Mouse (Mus musculus): Measurements from ENCODE around the gene Sec14l1. TPM values are rescaled to one million over a fixed set of nuclear protein-coding genes. Genes with fewer than 3 reads are reported as not detected.

Gene Sec14l1
- total RNA-seq, 2 experiments from 2014 or later: 37.6 to 42.9 TPM

GRCm38 (mm10) chr11:117123418-117124085 lies 8.6 kb downstream of the Sec14l1 start:
- DNase-seq: no peak
- intact Hi-C loops (cut with DNase I): loop anchor here (5.0 kb wide), 1 partner anchor 41 kb away; no protein-coding TSS in a partner anchor

- peak in 1 of 2 experiments; percentile 36 for DNase-seq
- intact Hi-C loops (cut with DNase I): loop anchor here (5.0 kb wide), 1 partner anchor 42 kb away; no protein-coding TSS in a partner anchor
Measured at GRCm38 (mm10) chr11:117124539-117124938, 9.6 kb downstream of the Sec14l1 start.

- intact Hi-C loops (cut with DNase I): no loop called here
- DNase-seq: no peak
Measured at GRCm38 (mm10) chr11:117127250-117127837, 12.4 kb downstream of the Sec14l1 start.

GRCm38 (mm10) chr11:117127931-117128548 lies 13.1 kb downstream of the Sec14l1 start:
- DNase-seq: peak in 1 of 2 experiments; percentile 45
- intact Hi-C loops (cut with DNase I): no loop called here

- no peak for DNase-seq
- intact Hi-C loops (cut with DNase I): no loop called here
Measured at GRCm38 (mm10) chr11:117129473-117129872, 14.5 kb downstream of the Sec14l1 start.

- DNase-seq: no peak
- intact Hi-C loops (cut with DNase I): loop anchor here (5.0 kb wide), 1 partner anchor 37 kb away; no protein-coding TSS in a partner anchor
Measured at GRCm38 (mm10) chr11:117130068-117130467, 15.1 kb downstream of the Sec14l1 start.

GRCm38 (mm10) chr11:117130888-117131287 lies 15.9 kb downstream of the Sec14l1 start:
- DNase-seq: peak in 1 of 2 experiments; percentile 61
- intact Hi-C loops (cut with DNase I): loop anchor here (5.0 kb wide), 1 partner anchor 36 kb away; no protein-coding TSS in a partner anchor

GRCm38 (mm10) chr11:117131450-117131849 lies 16.5 kb downstream of the Sec14l1 start:
- intact Hi-C loops (cut with DNase I): loop anchor here (5.0 kb wide), 1 partner anchor 36 kb away; no protein-coding TSS in a partner anchor
- no peak for DNase-seq

GRCm38 (mm10) chr11:117134776-117135387 lies 19.9 kb downstream of the Sec14l1 start:
- intact Hi-C loops (cut with DNase I): loop anchor here (5.0 kb wide), 1 partner anchor 32 kb away; no protein-coding TSS in a partner anchor
- DNase-seq: no peak

GRCm38 (mm10) chr11:117135457-117136290 lies 20.7 kb downstream of the Sec14l1 start:
- intact Hi-C loops (cut with DNase I): no loop called here
- DNase-seq: no peak

- no peak for DNase-seq
- intact Hi-C loops (cut with DNase I): no loop called here
Measured at GRCm38 (mm10) chr11:117136880-117137279, 21.9 kb downstream of the Sec14l1 start.

GRCm38 (mm10) chr11:117138213-117138761 lies 23.3 kb downstream of the Sec14l1 start:
- intact Hi-C loops (cut with DNase I): no loop called here
- DNase-seq: no peak

- intact Hi-C loops (cut with DNase I): no loop called here
- no peak for DNase-seq
Measured at GRCm38 (mm10) chr11:117138795-117139463, 24.0 kb downstream of the Sec14l1 start.

- no peak for DNase-seq
- intact Hi-C loops (cut with DNase I): no loop called here
Measured at GRCm38 (mm10) chr11:117141376-117142001, 26.5 kb downstream of the Sec14l1 start.

- intact Hi-C loops (cut with DNase I): no loop called here
- no peak for DNase-seq
Measured at GRCm38 (mm10) chr11:117142507-117142906, 27.5 kb downstream of the Sec14l1 start.

GRCm38 (mm10) chr11:117145451-117146117 lies 30.6 kb downstream of the Sec14l1 start:
- no peak for DNase-seq
- intact Hi-C loops (cut with DNase I): no loop called here

- intact Hi-C loops (cut with DNase I): no loop called here
Measured at GRCm38 (mm10) chr11:117146118-117146506, 31.1 kb downstream of the Sec14l1 start.

More at GRCm38 (mm10) chr11:117146118-117146506, 31.1 kb downstream of the Sec14l1 start:
- no peak for DNase-seq
